Mouse (Mus musculus): ENCODE results near the gene Dlg2. TPM values are rescaled to one million over a fixed set of nuclear protein-coding genes. Genes with fewer than 3 reads are reported as not detected.

Gene Dlg2
- polyA plus RNA-seq, 1 experiment from 2014 or later: 27.1 TPM

DNA sequence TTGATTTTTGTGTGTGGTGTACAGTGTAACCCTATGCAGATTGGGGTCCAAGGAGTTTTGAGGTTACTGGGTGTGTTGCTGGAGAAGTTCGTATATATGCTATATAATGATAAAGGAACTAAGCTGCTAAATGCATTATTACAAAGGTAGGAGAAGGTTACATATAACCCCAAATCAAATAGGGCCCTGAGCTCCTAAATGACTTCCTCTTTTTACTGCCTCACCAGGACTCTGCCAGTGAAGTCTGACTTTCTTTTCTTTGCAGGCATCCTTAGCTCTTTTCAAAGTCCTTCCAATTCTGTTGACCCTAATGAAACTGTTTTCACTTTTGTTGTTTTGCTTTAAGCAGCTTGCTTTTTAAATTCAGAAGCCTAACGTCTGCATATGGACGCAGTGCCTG is 1016.8 kb downstream of the Dlg2 start:
- Histone ChIP-seq H3K4me3 (ENCODE audit: low read depth, low read length) (no peak overlapping the region), H3K4me1 (ENCODE audit: control insufficient read depth, insufficient read depth, low read length) (no peaks in the 10 kb centered on the region), H3K9me3 (replicated peaks; ENCODE audit: control insufficient read depth, low read length, poor library complexity, severe bottlenecking) (no peaks in the 10 kb centered on the region), H3K27ac (ENCODE audit: low read length) (no peak overlapping the region), H3K4me2 (ENCODE audit: low read length) (no peak overlapping the region), H3K27me3 (ENCODE audit: control insufficient read depth, insufficient read depth, low read depth, low read length) (no peaks in the 10 kb centered on the region), H3K9ac (ENCODE audit: low read depth, low read length) (no peak overlapping the region), H3K36me3 (ENCODE audit: control insufficient read depth, insufficient read depth, low read length) (no peaks in the 10 kb centered on the region)
- ATAC-seq: no peak
- WGBS: 73% methylated on average over 3 of the region's 3 CpGs

DNA sequence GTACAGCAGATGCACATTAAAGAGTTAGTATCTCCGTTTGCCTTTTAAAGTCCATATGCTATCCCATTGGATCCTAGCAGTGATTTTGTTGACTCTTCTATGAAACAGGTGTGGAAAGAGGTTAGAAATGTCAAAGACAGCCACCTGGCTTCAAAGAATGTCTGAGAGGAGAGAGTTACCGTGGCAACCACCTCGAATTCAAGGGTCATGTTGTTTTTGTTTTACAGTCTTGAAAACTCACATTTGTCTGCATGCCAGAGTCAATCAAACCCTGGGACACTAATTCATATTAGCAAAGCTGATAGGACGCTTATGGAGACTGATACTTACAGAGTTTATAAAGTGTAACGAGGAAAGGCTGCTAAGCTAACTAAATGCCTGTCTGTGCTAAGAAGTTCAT is 1019.1 kb downstream of the Dlg2 start:
- Histone ChIP-seq H3K36me3 (ENCODE audit: control insufficient read depth, insufficient read depth, low read length) (no peaks in the 10 kb centered on the region), H3K27me3 (ENCODE audit: control insufficient read depth, insufficient read depth, low read depth, low read length) (no peaks in the 10 kb centered on the region), H3K9ac (ENCODE audit: low read depth, low read length) (no peak overlapping the region), H3K4me1 (ENCODE audit: control insufficient read depth, insufficient read depth, low read length) (no peaks in the 10 kb centered on the region), H3K9me3 (replicated peaks; ENCODE audit: control insufficient read depth, low read length, poor library complexity, severe bottlenecking) (no peaks in the 10 kb centered on the region), H3K27ac (ENCODE audit: low read length) (no peak overlapping the region), H3K4me3 (ENCODE audit: low read depth, low read length) (no peak overlapping the region), H3K4me2 (ENCODE audit: low read length) (no peak overlapping the region)
- 68% methylated on average over 5 of the region's 5 CpGs for WGBS
- no peak for ATAC-seq

DNA sequence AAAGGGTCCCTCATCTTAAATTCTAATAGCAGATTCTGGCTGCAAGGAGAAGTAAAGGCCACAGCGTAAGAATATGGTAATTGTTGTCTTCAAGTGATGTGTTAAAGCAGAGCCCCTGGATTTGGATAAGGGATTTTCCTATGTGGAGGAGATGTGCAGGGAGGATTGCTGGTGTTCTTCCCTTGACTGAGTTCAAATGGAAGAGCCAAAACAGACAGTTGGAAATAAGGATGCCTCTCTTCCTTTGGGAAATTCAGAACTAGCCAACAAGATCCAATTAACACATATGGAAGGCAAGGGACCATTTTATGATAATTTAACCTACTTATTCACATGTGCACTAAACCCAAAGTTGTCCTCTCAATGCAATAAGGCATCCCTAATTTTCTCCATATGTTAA is 1034.6 kb downstream of the Dlg2 start:
- no peak overlapping the region for H3K27ac ChIP-seq (ENCODE audit: low read length)
- H3K9ac ChIP-seq (ENCODE audit: low read depth, low read length): no peak overlapping the region
- H3K9me3 ChIP-seq (replicated peaks; ENCODE audit: control insufficient read depth, low read length, poor library complexity, severe bottlenecking): no peaks in the 10 kb centered on the region
- no peak for ATAC-seq
- 38% methylated on average over 1 of the region's 1 CpGs for WGBS
- no peak overlapping the region for H3K4me3 ChIP-seq (ENCODE audit: low read depth, low read length)
- no peaks in the 10 kb centered on the region for H3K4me1 ChIP-seq (ENCODE audit: control insufficient read depth, insufficient read depth, low read length)
- no peaks in the 10 kb centered on the region for H3K36me3 ChIP-seq (ENCODE audit: control insufficient read depth, insufficient read depth, low read length)
- H3K4me2 ChIP-seq (ENCODE audit: low read length): no peak overlapping the region
- no peaks in the 10 kb centered on the region for H3K27me3 ChIP-seq (ENCODE audit: control insufficient read depth, insufficient read depth, low read depth, low read length)

DNA sequence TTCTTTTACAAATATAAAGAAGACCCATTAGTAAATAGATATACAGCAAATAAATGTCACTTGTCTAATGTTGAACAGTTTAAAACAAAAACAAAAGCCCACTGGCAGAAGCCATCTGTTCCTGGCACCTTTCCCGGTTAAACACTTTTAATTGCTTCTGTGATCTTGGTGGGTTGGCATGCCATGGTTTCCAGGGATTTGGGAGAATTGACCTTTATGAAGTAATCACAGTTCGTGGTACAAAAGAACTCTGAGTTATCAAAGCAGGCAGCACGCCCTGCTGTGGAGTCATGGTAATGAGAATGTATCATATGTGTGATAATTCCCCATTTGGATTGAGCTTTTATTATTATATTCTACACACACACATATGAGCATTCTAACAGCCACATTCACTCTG is 1038.0 kb downstream of the Dlg2 start:
- WGBS: 42% methylated on average over 3 of the region's 3 CpGs
- ATAC-seq: 0 out of 2 replicates have a peak, but pooled peaks have one; percentile 17
- H3K9ac ChIP-seq (ENCODE audit: low read depth, low read length): no peak overlapping the region

DNA sequence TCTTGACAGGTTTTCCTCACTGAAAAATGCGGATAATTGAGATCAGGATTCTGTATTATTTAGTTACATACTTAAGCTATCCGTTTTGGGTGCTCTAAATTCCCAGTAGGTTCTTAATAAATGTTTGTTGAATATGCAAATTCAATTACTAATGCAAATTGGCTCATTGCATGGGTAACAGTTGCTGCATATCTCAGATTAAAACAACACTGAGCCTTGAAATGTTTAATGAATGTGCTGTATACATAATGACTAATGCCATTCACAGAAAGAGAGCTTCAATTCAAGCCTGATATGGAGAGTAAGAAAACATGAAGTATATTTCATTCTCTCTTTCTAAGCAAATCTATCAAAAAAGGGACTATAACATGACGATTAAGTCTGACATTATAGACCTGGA is 1039.8 kb downstream of the Dlg2 start:
- Histone ChIP-seq H3K4me1 (ENCODE audit: control insufficient read depth, insufficient read depth, low read length) (no peaks in the 10 kb centered on the region), H3K36me3 (ENCODE audit: control insufficient read depth, insufficient read depth, low read length) (no peaks in the 10 kb centered on the region), H3K4me2 (ENCODE audit: low read length) (no peak overlapping the region), H3K9ac (ENCODE audit: low read depth, low read length) (no peak overlapping the region), H3K9me3 (replicated peaks; ENCODE audit: control insufficient read depth, low read length, poor library complexity, severe bottlenecking) (no peaks in the 10 kb centered on the region), H3K27ac (ENCODE audit: low read length) (no peak overlapping the region), H3K27me3 (ENCODE audit: control insufficient read depth, insufficient read depth, low read depth, low read length) (no peaks in the 10 kb centered on the region), H3K4me3 (ENCODE audit: low read depth, low read length) (no peak overlapping the region)
- WGBS: 73% methylated on average over 3 of the region's 3 CpGs
- no peak for ATAC-seq

More for the DNA sequence above, 1038.0 kb downstream of the Dlg2 start:
- Histone ChIP-seq H3K9me3 (replicated peaks; ENCODE audit: control insufficient read depth, low read length, poor library complexity, severe bottlenecking) (no peaks in the 10 kb centered on the region), H3K27ac (ENCODE audit: low read length) (no peak overlapping the region), H3K4me1 (ENCODE audit: control insufficient read depth, insufficient read depth, low read length) (no peaks in the 10 kb centered on the region), H3K4me3 (ENCODE audit: low read depth, low read length) (no peak overlapping the region), H3K27me3 (ENCODE audit: control insufficient read depth, insufficient read depth, low read depth, low read length) (no peaks in the 10 kb centered on the region), H3K4me2 (ENCODE audit: low read length) (no peak overlapping the region), H3K36me3 (ENCODE audit: control insufficient read depth, insufficient read depth, low read length) (no peaks in the 10 kb centered on the region)

DNA sequence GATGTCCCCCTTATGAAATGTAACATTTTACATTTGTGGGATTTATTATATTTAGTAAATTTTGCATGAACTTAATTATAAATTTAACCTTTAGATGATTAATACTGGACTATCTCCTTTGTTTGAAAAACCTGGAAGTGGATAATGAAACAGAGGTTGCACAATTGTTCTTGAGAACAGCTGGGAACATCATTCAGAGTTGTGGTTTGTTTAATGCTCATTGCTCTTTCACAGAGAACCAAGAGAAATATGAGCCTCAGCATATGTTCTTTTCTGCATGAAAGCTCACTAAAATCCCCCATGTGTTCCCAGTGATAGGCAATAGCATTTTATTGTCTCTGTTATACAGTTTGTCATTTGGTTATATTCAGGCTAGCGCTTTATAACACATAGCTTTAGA is 1049.4 kb downstream of the Dlg2 start:
- Histone ChIP-seq H3K4me3 (ENCODE audit: low read depth, low read length) (no peak overlapping the region), H3K9me3 (replicated peaks; ENCODE audit: control insufficient read depth, low read length, poor library complexity, severe bottlenecking) (no peaks in the 10 kb centered on the region), H3K4me1 (ENCODE audit: control insufficient read depth, insufficient read depth, low read length) (no peaks in the 10 kb centered on the region), H3K4me2 (ENCODE audit: low read length) (no peak overlapping the region), H3K27me3 (ENCODE audit: control insufficient read depth, insufficient read depth, low read depth, low read length) (no peaks in the 10 kb centered on the region), H3K27ac (ENCODE audit: low read length) (no peak overlapping the region), H3K9ac (ENCODE audit: low read depth, low read length) (no peak overlapping the region), H3K36me3 (ENCODE audit: control insufficient read depth, insufficient read depth, low read length) (no peaks in the 10 kb centered on the region)
- ATAC-seq: no peak
- 91% methylated on average over 1 of the region's 1 CpGs for WGBS

DNA sequence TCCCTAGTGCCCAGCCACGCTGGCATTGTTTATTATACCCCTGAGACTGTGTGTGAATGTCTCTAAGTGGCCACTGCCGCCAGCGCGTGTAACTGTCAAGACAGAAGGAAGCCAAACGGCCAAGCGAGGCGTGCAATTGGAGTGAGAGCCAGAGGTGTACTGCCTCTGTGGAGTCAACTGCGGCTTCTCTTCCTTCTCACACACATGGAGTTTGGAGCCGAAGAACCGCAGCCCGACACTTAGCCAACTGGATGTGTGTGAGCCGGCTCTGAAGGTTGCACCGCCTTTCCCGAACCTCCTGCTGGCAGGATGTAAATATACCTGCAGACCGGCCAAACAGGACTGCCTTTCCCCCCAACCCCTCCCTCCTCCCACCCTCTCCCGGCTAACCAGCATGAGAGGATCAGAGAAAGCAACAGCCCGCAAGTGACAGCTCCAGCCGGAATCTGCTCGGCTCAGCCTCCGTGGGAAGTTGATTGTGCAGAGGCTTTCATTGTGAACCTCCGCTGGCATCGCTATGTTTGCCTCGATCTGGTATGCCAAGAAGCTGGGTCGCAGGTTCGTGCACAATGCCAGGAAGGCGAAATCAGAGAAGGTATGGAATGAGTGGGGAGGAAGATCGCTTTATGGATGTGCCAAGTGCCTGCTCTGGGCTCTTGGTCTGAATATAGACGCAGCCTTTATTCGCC is 1066.3 kb downstream of the Dlg2 start:
- ATAC-seq: peak; percentile 88
- H3K4me2 ChIP-seq (ENCODE audit: low read length): peak overlapping the region; percentile 82
- under 1% methylated on average over 29 of the region's 29 CpGs for WGBS
- H3K9me3 ChIP-seq (replicated peaks; ENCODE audit: control insufficient read depth, low read length, poor library complexity, severe bottlenecking): no peaks in the 10 kb centered on the region
- H3K27ac ChIP-seq (ENCODE audit: low read length): peak overlapping the region; percentile 71
- H3K9ac ChIP-seq (ENCODE audit: low read depth, low read length): peak overlapping the region; percentile 65
- H3K27me3 ChIP-seq (ENCODE audit: control insufficient read depth, insufficient read depth, low read depth, low read length): no peaks in the 10 kb centered on the region
- H3K4me1 ChIP-seq (ENCODE audit: control insufficient read depth, insufficient read depth, low read length): peaks cover 6% of the 10 kb centered on the region; the same call in 1 of the 2 replicates
- peak overlapping the region; percentile 58 for H3K4me3 ChIP-seq (ENCODE audit: low read depth, low read length)
- H3K36me3 ChIP-seq (ENCODE audit: control insufficient read depth, insufficient read depth, low read length): no peaks in the 10 kb centered on the region

DNA sequence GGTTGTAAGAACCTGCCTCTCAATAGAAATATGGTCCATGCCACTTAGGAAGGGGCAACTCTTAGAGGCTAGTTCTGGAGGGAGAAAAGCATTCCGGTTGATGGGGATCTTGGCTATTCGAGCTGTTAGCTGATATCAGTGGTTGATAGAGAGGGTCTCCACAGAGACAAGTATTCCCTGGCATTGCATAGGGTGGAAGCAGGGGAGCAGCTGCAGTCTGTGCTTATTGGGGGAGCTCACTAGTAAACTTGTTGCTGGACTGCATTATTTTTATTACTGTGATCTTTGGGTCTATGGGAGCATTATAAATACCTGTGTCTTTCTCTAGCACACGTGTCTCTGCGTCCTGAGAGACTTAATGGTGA is 1066.8 kb downstream of the Dlg2 start:
- 30% methylated on average over 4 of the region's 4 CpGs for WGBS
- H3K4me1 ChIP-seq (ENCODE audit: control insufficient read depth, insufficient read depth, low read length): peaks cover 6% of the 10 kb centered on the region; the same call in 1 of the 2 replicates
- ATAC-seq: peak; percentile 72
- peak overlapping the region; percentile 82 for H3K4me2 ChIP-seq (ENCODE audit: low read length)
- no peaks in the 10 kb centered on the region for H3K36me3 ChIP-seq (ENCODE audit: control insufficient read depth, insufficient read depth, low read length)
- H3K9ac ChIP-seq (ENCODE audit: low read depth, low read length): peak overlapping the region; percentile 65
- peak overlapping the region; percentile 58 for H3K4me3 ChIP-seq (ENCODE audit: low read depth, low read length)
- peak overlapping the region; percentile 71 for H3K27ac ChIP-seq (ENCODE audit: low read length)
- no peaks in the 10 kb centered on the region for H3K27me3 ChIP-seq (ENCODE audit: control insufficient read depth, insufficient read depth, low read depth, low read length)
- no peaks in the 10 kb centered on the region for H3K9me3 ChIP-seq (replicated peaks; ENCODE audit: control insufficient read depth, low read length, poor library complexity, severe bottlenecking)

DNA sequence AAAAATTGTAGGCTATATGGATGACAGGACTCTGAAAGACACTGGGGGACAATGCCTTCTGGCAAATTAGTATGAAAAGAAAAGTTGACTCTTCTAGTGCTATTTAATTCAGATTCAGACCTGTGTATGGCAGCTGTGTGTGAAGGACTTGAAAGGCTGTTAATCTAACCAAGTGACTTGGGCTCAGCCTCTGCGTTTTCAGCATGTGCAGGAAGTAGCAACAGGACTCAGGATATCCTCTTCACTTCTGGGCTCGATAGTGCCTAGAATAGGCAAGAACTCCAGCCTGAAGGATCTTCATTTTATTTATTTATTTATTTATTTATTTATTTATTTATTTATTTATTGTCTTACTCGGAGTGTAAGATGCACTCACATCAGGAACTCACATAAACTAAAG is 1068.1 kb downstream of the Dlg2 start:
- peaks cover 6% of the 10 kb centered on the region; the same call in 1 of the 2 replicates for H3K4me1 ChIP-seq (ENCODE audit: control insufficient read depth, insufficient read depth, low read length)
- peak overlapping the region; percentile 21; the same call in 1 of the 2 replicates for H3K4me2 ChIP-seq (ENCODE audit: low read length)
- no peak overlapping the region for H3K27ac ChIP-seq (ENCODE audit: low read length)
- no peak overlapping the region for H3K9ac ChIP-seq (ENCODE audit: low read depth, low read length)
- WGBS: 90% methylated on average over 3 of the region's 3 CpGs
- no peak for ATAC-seq
- no peak overlapping the region for H3K4me3 ChIP-seq (ENCODE audit: low read depth, low read length)
- H3K36me3 ChIP-seq (ENCODE audit: control insufficient read depth, insufficient read depth, low read length): no peaks in the 10 kb centered on the region
- no peaks in the 10 kb centered on the region for H3K9me3 ChIP-seq (replicated peaks; ENCODE audit: control insufficient read depth, low read length, poor library complexity, severe bottlenecking)
- no peaks in the 10 kb centered on the region for H3K27me3 ChIP-seq (ENCODE audit: control insufficient read depth, insufficient read depth, low read depth, low read length)

Data from midbrain, embryonic 16.5 days (tissue).